Mouse (Mus musculus) olfactory bulb, adult 2 months (tissue): Measurements from ENCODE around the gene Igsf21. TPM values are rescaled to one million over a fixed set of nuclear protein-coding genes. Genes with fewer than 3 reads are reported as not detected.
A peak's percentile ranks its signal among the peaks of the same experiment; 100 is the strongest.

Source experiments
- H3K27ac ChIP-seq: fragments of 200-500 bp; 2 replicates; pipeline ENCODE4 v1.5.1; 2012; ENCODE audit warnings: low read depth, low read length; ENCODE audit not compliant: insufficient read depth
- H3K4me1 ChIP-seq: fragments of 200-500 bp; 2 replicates; pipeline ENCODE4 v1.6.1; 2012; ENCODE audit warnings: low read length; ENCODE audit not compliant: control insufficient read depth, insufficient read depth
- H3K4me3 ChIP-seq: fragments of 200-500 bp; 2 replicates; pipeline ENCODE4 v1.5.1; 2012; ENCODE audit warnings: mild to moderate bottlenecking, low read depth, low read length, moderate library complexity; ENCODE audit not compliant: insufficient read depth
- CTCF ChIP-seq: fragments of 200-500 bp; IDR thresholded peaks from 2 replicates; pipeline ENCODE4 v1.5.1; 2012; ENCODE audit warnings: low read depth, mild to moderate bottlenecking, low read length, moderate library complexity; ENCODE audit not compliant: insufficient read depth
- POLR2A ChIP-seq: fragments of 200-500 bp; IDR thresholded peaks from 2 replicates; pipeline ENCODE4 v1.6.1; 2012; ENCODE audit warnings: mild to moderate bottlenecking, low read depth, low read length, moderate library complexity; ENCODE audit not compliant: insufficient read depth
- WGBS: fragments of 180-500 bp; shearing (Covaris S2); methylation state at CpG from one replicate; pipeline ENCODE4 v1.1.7; 2018; 5-methylcytosine and 5-hydroxymethylcytosine counted together
- polyA plus RNA-seq: library from polyadenylated mRNA; stranded (reverse); fragments of >200 nt; gene quantifications from 2 replicates; pipeline ENCODE4 v1.2.4, GENCODE M21; 2012; ENCODE audit warnings: low replicate concordance; ENCODE audit not compliant: missing spikeins, insufficient read depth, insufficient read length

The Igsf21 gene
- polyA plus RNA-seq, 1 experiment: not detected

DNA sequence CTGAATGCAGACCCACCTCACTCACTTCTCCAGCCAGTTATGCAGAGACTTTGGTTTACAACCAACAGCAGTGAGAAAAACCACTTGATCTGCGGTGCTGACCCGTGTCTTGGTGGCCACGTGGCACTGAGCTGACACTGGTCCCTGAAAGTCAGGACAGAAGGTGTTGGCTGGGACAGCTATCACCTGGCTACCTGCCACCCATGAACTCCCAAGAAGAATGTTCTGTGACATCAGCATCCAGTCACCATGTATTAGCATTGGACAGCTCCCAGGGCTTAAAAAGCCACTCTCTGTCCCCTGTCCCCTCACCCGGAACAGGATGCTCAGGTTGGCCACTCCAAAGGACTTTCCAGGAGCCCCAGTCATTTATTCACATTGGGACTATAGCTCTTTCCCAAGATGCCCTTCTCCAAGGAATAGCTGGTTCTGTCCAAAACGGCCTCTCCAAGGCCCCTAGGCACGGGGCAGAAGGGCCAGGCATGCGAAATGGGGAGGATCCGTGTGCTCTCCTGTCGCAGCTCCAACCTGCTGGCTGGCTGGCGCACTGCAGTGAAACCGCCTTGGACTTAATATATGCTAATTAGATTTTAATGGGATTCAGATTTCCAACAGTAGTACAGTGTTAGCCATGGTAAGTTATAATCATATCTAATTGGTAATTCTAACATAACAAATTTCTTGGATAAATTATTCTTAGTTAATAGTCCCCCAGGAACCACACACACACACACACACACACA is 235.7 kb downstream of the Igsf21 start:
- 58% methylated on average over 11 of the region's 11 CpGs for WGBS
- Histone ChIP-seq H3K4me1 (peaks cover 3% of the 10 kb centered on the region; the same call in 1 of the 2 replicates), H3K4me3 (no peak overlapping the region), H3K27ac (no peak overlapping the region)
- TF ChIP-seq CTCF (peak; percentile 25; the same call in 1 of the 2 replicates), POLR2A (no peak)

- no peak overlapping the region for H3K27ac ChIP-seq
- TF ChIP-seq POLR2A (no peak), CTCF (no peak)
- WGBS: 47% methylated on average over 5 of the region's 5 CpGs
- H3K4me1 ChIP-seq: peaks cover 6% of the 10 kb centered on the region; the same call in 1 of the 2 replicates
- H3K4me3 ChIP-seq: no peak overlapping the region
These were observed 241.7 kb downstream of the Igsf21 start for GRCm38 (mm10) chr4:140004932-140005331.

GRCm38 (mm10) chr4:140004170-140004569 is 242.4 kb downstream of the Igsf21 start:
- H3K4me3 ChIP-seq: no peak overlapping the region
- no peak for TF ChIP-seq POLR2A
- TF ChIP-seq CTCF: no peak
- peaks cover 6% of the 10 kb centered on the region; the same call in 1 of the 2 replicates for H3K4me1 ChIP-seq
- WGBS: 34% methylated on average over 12 of the region's 12 CpGs
- H3K27ac ChIP-seq: no peak overlapping the region

DNA sequence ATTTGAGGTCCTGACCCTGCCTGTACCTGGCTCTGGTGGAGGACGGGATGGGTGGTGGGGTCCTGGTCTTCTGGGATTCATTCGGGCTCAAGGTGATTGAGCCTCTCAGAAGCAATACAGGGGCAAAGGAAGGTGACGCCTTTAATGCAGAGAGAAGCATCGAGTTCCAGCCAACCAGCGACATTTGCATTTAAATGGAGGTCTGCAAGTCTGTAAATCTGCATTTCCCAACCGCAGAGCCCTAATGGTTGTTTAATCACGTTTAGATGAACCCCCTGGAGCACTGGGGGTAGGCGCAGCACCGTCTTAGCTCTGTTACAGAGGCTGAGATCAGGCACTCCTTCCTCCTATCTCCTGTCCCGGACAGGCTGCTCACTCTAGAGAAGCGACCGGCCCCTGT is 244.5 kb downstream of the Igsf21 start:
- no peak overlapping the region for H3K27ac ChIP-seq
- TF ChIP-seq CTCF (no peak), POLR2A (no peak)
- H3K4me3 ChIP-seq: no peak overlapping the region
- WGBS: 54% methylated on average over 12 of the region's 12 CpGs
- H3K4me1 ChIP-seq: peaks cover 6% of the 10 kb centered on the region; the same call in 1 of the 2 replicates

DNA sequence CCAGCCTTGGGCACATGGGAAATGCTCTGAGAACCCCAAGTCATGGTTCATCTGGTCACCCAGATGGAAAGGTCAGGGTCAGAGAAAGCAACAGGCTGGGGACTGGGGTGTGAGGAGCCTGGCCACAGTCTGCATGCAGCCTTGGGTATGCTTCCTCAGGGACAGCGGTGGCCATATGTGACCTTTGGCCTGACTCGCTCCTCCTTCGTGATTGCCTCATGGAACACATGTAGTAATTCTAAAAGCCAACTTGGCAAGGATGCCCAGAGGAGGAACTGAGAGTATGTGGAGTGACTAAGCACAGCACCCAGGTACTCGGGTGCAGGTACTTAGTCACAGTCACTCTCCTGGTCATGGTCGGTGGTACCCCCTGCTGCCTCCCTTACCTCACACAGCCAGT is 245.7 kb downstream of the Igsf21 start:
- 89% methylated on average over 5 of the region's 5 CpGs for WGBS
- Histone ChIP-seq H3K4me1 (peaks cover 6% of the 10 kb centered on the region; the same call in 1 of the 2 replicates), H3K27ac (no peak overlapping the region), H3K4me3 (no peak overlapping the region)
- TF ChIP-seq POLR2A (no peak), CTCF (no peak)

DNA sequence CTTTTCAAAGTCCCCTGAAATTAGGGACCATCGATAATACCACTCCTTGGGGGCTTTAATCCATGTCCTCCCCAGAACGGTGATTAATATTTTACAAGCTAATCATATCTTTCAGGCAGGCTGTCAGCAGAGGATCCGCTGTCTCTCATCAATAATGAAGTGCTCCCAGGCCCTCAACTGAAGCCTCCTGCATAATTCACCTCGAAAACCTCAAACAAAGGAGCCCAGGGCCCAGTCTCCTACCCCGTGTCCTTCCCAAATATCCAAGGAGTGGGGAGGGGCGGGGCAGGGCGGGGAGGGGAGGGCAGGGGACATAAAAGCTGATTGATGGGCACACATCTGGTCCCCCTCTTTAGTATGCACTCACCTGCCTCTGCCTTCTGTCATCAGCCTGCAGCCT is 247.6 kb downstream of the Igsf21 start:
- H3K4me3 ChIP-seq: no peak overlapping the region
- no peak overlapping the region for H3K27ac ChIP-seq
- H3K4me1 ChIP-seq: peaks cover 6% of the 10 kb centered on the region
- TF ChIP-seq POLR2A (no peak), CTCF (no peak)
- WGBS: 70% methylated on average over 7 of the region's 7 CpGs

DNA sequence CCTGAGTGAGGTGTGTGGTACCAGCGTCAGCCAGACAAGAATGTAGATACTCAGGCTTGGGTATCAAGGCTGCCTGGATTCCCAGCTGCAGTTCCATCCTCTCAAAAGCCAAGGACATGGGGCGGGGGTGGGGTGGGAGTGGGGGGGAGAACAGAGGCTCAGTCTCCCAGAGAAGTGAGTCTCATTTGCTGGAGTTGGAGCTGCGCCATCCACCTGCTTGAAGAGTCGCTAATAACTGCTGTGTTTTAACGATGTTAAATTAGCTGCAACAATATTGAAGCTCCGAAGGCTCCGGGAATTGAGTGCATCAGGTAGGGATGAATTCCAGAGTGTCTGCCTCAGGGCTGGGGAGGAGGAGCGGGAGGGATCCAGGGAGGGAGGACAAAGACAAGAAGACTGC is 250.9 kb downstream of the Igsf21 start:
- no peak overlapping the region for H3K4me3 ChIP-seq
- no peak overlapping the region for H3K27ac ChIP-seq
- H3K4me1 ChIP-seq: peaks cover 10% of the 10 kb centered on the region
- TF ChIP-seq POLR2A (no peak), CTCF (no peak)
- WGBS: 20% methylated on average over 8 of the region's 8 CpGs

DNA sequence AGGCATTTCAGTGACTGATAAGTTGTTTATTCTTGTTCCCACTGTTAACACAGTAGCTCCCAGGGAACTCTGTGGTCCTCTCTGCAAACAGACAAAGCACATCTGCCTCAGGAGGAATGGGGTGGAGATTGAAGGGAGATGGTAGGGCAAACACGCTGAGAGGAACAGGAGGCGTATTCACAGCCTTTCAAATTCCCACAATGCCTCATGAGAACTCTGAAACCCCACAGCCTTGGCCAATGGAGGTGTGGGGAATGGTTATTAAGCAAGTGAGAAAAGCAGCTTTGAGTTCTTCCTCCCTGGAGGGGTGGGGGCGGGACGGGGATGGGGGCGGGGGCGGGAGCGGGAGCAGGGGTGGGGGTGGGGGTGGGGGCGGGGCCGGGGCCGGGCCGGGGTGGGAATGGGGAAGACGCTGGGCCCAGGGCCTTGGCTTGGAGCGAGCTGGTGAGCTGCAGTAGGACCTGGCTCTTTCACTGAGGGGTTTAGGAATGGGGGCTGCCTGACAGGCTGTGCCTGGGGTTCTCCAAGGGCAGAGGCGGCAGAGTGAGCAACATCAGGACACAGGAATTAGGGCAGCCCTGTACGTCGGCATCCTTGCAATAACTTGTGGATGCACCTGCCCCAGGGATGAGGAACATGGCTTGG is 253.4 kb downstream of the Igsf21 start:
- no peak for TF ChIP-seq POLR2A
- TF ChIP-seq CTCF: no peak
- 16% methylated on average over 16 of the region's 16 CpGs for WGBS
- H3K27ac ChIP-seq: no peak overlapping the region

DNA sequence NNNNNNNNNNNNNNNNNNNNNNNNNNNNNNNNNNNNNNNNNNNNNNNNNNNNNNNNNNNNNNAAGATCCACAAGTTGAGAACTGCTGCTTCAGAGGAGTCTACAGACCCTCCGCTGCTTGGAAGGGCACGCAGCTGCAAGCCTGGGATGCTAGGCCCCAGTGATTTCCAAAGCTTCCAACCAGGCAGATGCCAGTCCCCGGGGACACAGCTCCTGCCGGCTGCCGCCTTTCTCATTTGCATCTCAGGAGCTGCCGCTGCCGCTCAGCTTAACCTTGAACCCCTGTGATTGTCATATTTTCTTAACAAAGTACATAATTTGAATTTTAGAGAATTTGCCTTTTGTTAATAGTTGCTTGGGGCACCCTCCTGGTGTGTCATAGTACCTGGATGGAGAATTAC is 259.7 kb downstream of the Igsf21 start:
- TF ChIP-seq POLR2A: no peak
- no peak for TF ChIP-seq CTCF
- 80% methylated on average over 7 of the region's 7 CpGs for WGBS
- H3K4me3 ChIP-seq: no peak overlapping the region
- no peak overlapping the region for H3K27ac ChIP-seq
- peaks cover 9% of the 10 kb centered on the region for H3K4me1 ChIP-seq

More for the DNA sequence above, 253.4 kb downstream of the Igsf21 start:
- no peak overlapping the region for H3K4me3 ChIP-seq
- H3K4me1 ChIP-seq: peaks cover 10% of the 10 kb centered on the region
